In genomic region chr3:130833082-130833481, GRCm38 (mm10) we compare ENCODE assay signal across 18 mouse cellular contexts.
DNase-seq lines count a peak whose midpoint lies in the region; ATAC-seq and TF ChIP-seq lines count a peak whose summit lies in the region.
"Had no signal": no experiment of that assay in that cellular context is flagged by ENCODE, and none has a peak within 500 bp of the region (broad histone marks: within the 10 kb centered on the region; RNA-seq: fewer than 3 reads in every experiment).

No protein-coding gene starts in this region.

- H3K36me3 ChIP-seq in forebrain, embryonic 10.5 days (replicated peaks): no peaks in the 10 kb centered on the region
- no peaks in the 10 kb centered on the region for H3K36me3 ChIP-seq in forebrain, embryonic 12.5 days (replicated peaks)
- no peaks in the 10 kb centered on the region for H3K36me3 ChIP-seq in lung, embryonic 14.5 days (ENCODE audit: insufficient read depth)
- no peaks in the 10 kb centered on the region for H3K36me3 ChIP-seq in kidney, embryonic 16.5 days (ENCODE audit: insufficient read depth, low read length)
- H3K36me3 ChIP-seq in stomach, embryonic 16.5 days (ENCODE audit: control insufficient read depth, insufficient read depth, low read length): no peaks in the 10 kb centered on the region
- H3K36me3 ChIP-seq: hindbrain, embryonic 15.5 days; limb, embryonic 13.5 days; midbrain, embryonic 15.5 days had no signal

- H3K27me3 ChIP-seq in forebrain, embryonic 10.5 days (ENCODE audit: poor library complexity, severe bottlenecking): no peaks in the 10 kb centered on the region
- no peaks in the 10 kb centered on the region for H3K27me3 ChIP-seq in forebrain, embryonic 12.5 days
- H3K27me3 ChIP-seq in lung, embryonic 14.5 days (ENCODE audit: insufficient read depth, low read length): no peaks in the 10 kb centered on the region
- H3K27me3 ChIP-seq in kidney, embryonic 16.5 days (ENCODE audit: insufficient read depth, low read length): no peaks in the 10 kb centered on the region
- no peaks in the 10 kb centered on the region for H3K27me3 ChIP-seq in stomach, embryonic 16.5 days (ENCODE audit: control insufficient read depth, insufficient read depth, low read length)
- H3K27me3 ChIP-seq: hindbrain, embryonic 15.5 days; limb, embryonic 13.5 days; midbrain, embryonic 15.5 days had no signal

- H3K27ac ChIP-seq in forebrain, embryonic 10.5 days: peak overlapping the region; percentile 15; the same call in 1 of the 2 replicates
- no peak overlapping the region for H3K27ac ChIP-seq in forebrain, embryonic 12.5 days
- no peak overlapping the region for H3K27ac ChIP-seq in lung, embryonic 14.5 days (ENCODE audit: low read depth)
- H3K27ac ChIP-seq in kidney, embryonic 16.5 days (ENCODE audit: low read length): peak overlapping the region; percentile 39; the same call in 1 of the 2 replicates
- H3K27ac ChIP-seq in stomach, embryonic 16.5 days (ENCODE audit: low read length): 0 out of 2 replicates have a peak overlapping the region, but pooled peaks have one; percentile 13
- H3K27ac ChIP-seq: hindbrain, embryonic 15.5 days; left cerebral cortex, adult 2 months; limb, embryonic 13.5 days; midbrain, embryonic 15.5 days had no signal

- WGBS in forebrain, embryonic 10.5 days: 75% methylated on average over 9 of the region's 9 CpGs
- 61% methylated on average over 9 of the region's 9 CpGs for WGBS in forebrain, embryonic 12.5 days
- 47% methylated on average over 9 of the region's 9 CpGs for WGBS in lung, embryonic 14.5 days
- WGBS in lung, adult 2 months: 28% methylated on average over 9 of the region's 9 CpGs
- 32% methylated on average over 9 of the region's 9 CpGs for WGBS in kidney, embryonic 16.5 days
- WGBS in stomach, embryonic 16.5 days: 55% methylated on average over 9 of the region's 9 CpGs

- H3K4me3 ChIP-seq in forebrain, embryonic 10.5 days: no peak overlapping the region
- no peak overlapping the region for H3K4me3 ChIP-seq in forebrain, embryonic 12.5 days (replicated peaks)
- no peak overlapping the region for H3K4me3 ChIP-seq in lung, embryonic 14.5 days (ENCODE audit: low read depth, low read length)
- no peak overlapping the region for H3K4me3 ChIP-seq in lung, adult 2 months (replicated peaks; ENCODE audit: extremely low read depth, low read depth, low read length)
- H3K4me3 ChIP-seq in kidney, embryonic 16.5 days (ENCODE audit: low read length): no peak overlapping the region
- no peak overlapping the region for H3K4me3 ChIP-seq in stomach, embryonic 16.5 days (replicated peaks; ENCODE audit: low read length)
- H3K4me3 ChIP-seq: hindbrain, embryonic 15.5 days; left cerebral cortex, adult 2 months; limb, embryonic 13.5 days; midbrain, embryonic 15.5 days had no signal

- H3K9ac ChIP-seq in forebrain, embryonic 12.5 days: no peak overlapping the region
- H3K9ac ChIP-seq in lung, embryonic 14.5 days: no peak overlapping the region
- no peak overlapping the region for H3K9ac ChIP-seq in kidney, embryonic 16.5 days (replicated peaks; ENCODE audit: low read length)
- H3K9ac ChIP-seq in stomach, embryonic 16.5 days (ENCODE audit: low read length): no peak overlapping the region
- H3K9ac ChIP-seq: forebrain, postnatal 0 days; hindbrain, embryonic 15.5 days; limb, embryonic 13.5 days; midbrain, embryonic 15.5 days had no signal

- DNase-seq in forebrain, embryonic 10.5 days (ENCODE audit: extremely low spot score, low spot score): no peak
- DNase-seq in lung, embryonic 14.5 days: no peak
- DNase-seq in lung, adult 2 months: no peak
- DNase-seq in left cerebral cortex, postnatal 14 days (ENCODE audit: low spot score in 2 of 2): no peak
- no peak for DNase-seq in spleen, postnatal 10 days (ENCODE audit: low spot score in 2 of 2)
- DNase-seq: adrenal gland, postnatal 14 days; cerebellum, adult 9-11 months; embryo, embryonic 11 days; forebrain, postnatal 0 days; gastrocnemius, postnatal 14 days; heart, postnatal 10 days had no signal

- intact Hi-C loops in left cerebral cortex, postnatal 14 days (cut with DNase I): no loop called here

- peaks cover 21% of the 10 kb centered on the region for H3K4me1 ChIP-seq in forebrain, embryonic 10.5 days
- H3K4me1 ChIP-seq in forebrain, embryonic 12.5 days: peaks cover 9% of the 10 kb centered on the region
- no peaks in the 10 kb centered on the region for H3K4me1 ChIP-seq in lung, embryonic 14.5 days (ENCODE audit: insufficient read depth)
- no peaks in the 10 kb centered on the region for H3K4me1 ChIP-seq in lung, adult 2 months (ENCODE audit: control insufficient read depth, insufficient read depth, low read length)
- H3K4me1 ChIP-seq in kidney, embryonic 16.5 days (ENCODE audit: insufficient read depth, low read length): peaks cover 16% of the 10 kb centered on the region
- H3K4me1 ChIP-seq in stomach, embryonic 16.5 days (ENCODE audit: control insufficient read depth, insufficient read depth, low read length): no peaks in the 10 kb centered on the region
- H3K4me1 ChIP-seq: hindbrain, embryonic 15.5 days; midbrain, embryonic 15.5 days had no signal

- H3K9me3 ChIP-seq in forebrain, embryonic 10.5 days: no peaks in the 10 kb centered on the region
- no peaks in the 10 kb centered on the region for H3K9me3 ChIP-seq in forebrain, embryonic 12.5 days
- H3K9me3 ChIP-seq in lung, embryonic 14.5 days (ENCODE audit: low read depth, low read length): no peaks in the 10 kb centered on the region
- no peaks in the 10 kb centered on the region for H3K9me3 ChIP-seq in kidney, embryonic 16.5 days (ENCODE audit: low read length)
- no peaks in the 10 kb centered on the region for H3K9me3 ChIP-seq in stomach, embryonic 16.5 days (replicated peaks; ENCODE audit: control insufficient read depth, low read length)
- H3K9me3 ChIP-seq: hindbrain, embryonic 15.5 days; limb, embryonic 13.5 days; midbrain, embryonic 15.5 days had no signal

- ATAC-seq in forebrain, embryonic 12.5 days (ENCODE audit: low FRiP score): no peak
- no peak for ATAC-seq in lung, embryonic 14.5 days (ENCODE audit: insufficient read depth)
- peak; percentile 64 for ATAC-seq in kidney, embryonic 16.5 days (ENCODE audit: low FRiP score, low TSS enrichment)
- peak; percentile 80 for ATAC-seq in stomach, embryonic 16.5 days (ENCODE audit: insufficient read depth, low FRiP score)
- ATAC-seq: forebrain, postnatal 0 days; midbrain, embryonic 15.5 days had no signal

- no peak for TF ChIP-seq CTCF in lung, embryonic 14.5 days (IDR thresholded peaks at IDR 0.05; ENCODE audit: low read depth)
- no peak for TF ChIP-seq CTCF in lung, adult 2 months (IDR thresholded peaks at IDR 0.05; ENCODE audit: insufficient read depth, low read length)

- no peak for TF ChIP-seq POLR2A in lung, adult 2 months (IDR thresholded peaks at IDR 0.05; ENCODE audit: borderline replicate concordance, extremely low read depth, low read depth, low read length)

- H3K4me2 ChIP-seq in forebrain, embryonic 12.5 days: no peak overlapping the region; the same call in 1 of the 2 replicates
- H3K4me2 ChIP-seq in lung, embryonic 14.5 days: peak overlapping the region; percentile 1; the same call in 1 of the 2 replicates
- peak overlapping the region; percentile 26; the same call in 1 of the 2 replicates for H3K4me2 ChIP-seq in kidney, embryonic 16.5 days (replicated peaks; ENCODE audit: low read depth, low read length)
- no peak overlapping the region for H3K4me2 ChIP-seq in stomach, embryonic 16.5 days (ENCODE audit: low read depth, low read length)
- H3K4me2 ChIP-seq: hindbrain, embryonic 15.5 days; limb, embryonic 13.5 days; midbrain, embryonic 15.5 days had no signal

Comparison
In these comparisons a context has a peak if more than half of its experiments do, and no peak if none do; other contexts are left out.
1. H3K27ac ChIP-seq: peak in forebrain, embryonic 10.5 days (single experiment), kidney, embryonic 16.5 days (single experiment) and stomach, embryonic 16.5 days (single experiment); none in forebrain, embryonic 12.5 days (single experiment) and lung, embryonic 14.5 days (single experiment).
2. ATAC-seq: peak in kidney, embryonic 16.5 days (single experiment) and stomach, embryonic 16.5 days (single experiment); none in forebrain, embryonic 12.5 days (single experiment) and lung, embryonic 14.5 days (single experiment).
3. H3K4me2 ChIP-seq: peak in lung, embryonic 14.5 days (single experiment) and kidney, embryonic 16.5 days (single experiment); none in forebrain, embryonic 12.5 days (single experiment) and stomach, embryonic 16.5 days (single experiment).